Mouse (Mus musculus): ENCODE data around the gene Pole3.

GRCm38 (mm10) chr4:62517046-62517445, 7.8 kb downstream of the Pole3 start:
- no peak for TF ChIP-seq CTCF (IDR thresholded peaks at IDR 0.05; ENCODE audit: low read depth)
- TF ChIP-seq EP300 (IDR thresholded peaks at IDR 0.05; ENCODE audit: low read depth) = no peak
